Mouse (Mus musculus): ENCODE measurements at regions not wholly inside any gene's neighbourhood (a gene's known extent, or its start where the extent isn't known, plus 50 kb on each side); places are given as distances from the start of the nearest gene placed in this dataset.

DNA sequence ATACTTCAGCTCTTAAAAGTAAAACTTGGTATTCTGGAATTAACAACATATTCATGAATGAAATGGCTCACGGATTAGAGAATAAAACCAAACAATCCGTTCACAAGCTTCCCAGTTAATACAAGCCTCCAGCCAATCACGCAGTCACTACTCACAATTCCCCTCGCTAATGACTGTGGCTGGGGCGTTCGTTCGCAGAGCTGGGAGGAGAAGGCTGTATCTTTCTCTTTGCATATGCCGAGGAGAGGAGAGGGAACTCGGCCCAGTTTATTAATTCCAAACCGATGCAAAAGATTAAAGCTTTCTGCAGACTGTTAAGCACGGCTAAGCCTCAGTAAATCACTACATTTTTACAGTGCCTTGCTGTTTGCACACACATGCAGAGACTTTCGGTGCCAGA, 231.5 kb downstream of the Tmem182 start:
- no peak overlapping the region for H3K27ac ChIP-seq (ENCODE audit: control insufficient read depth, low read depth, low read length)
- H3K9me3 ChIP-seq (replicated peaks; ENCODE audit: insufficient read depth, low read length), result no peaks in the 10 kb centered on the region
- no peaks in the 10 kb centered on the region for H3K79me2 ChIP-seq (ENCODE audit: control insufficient read depth, insufficient read depth, low read length, poor library complexity)
- no peak overlapping the region for H3K9ac ChIP-seq (ENCODE audit: control insufficient read depth, low read depth, low read length, poor library complexity, severe bottlenecking)
- no peak for DNase-seq (ENCODE audit: low read depth, low spot score)
- H3K4me3 ChIP-seq (ENCODE audit: control insufficient read depth in 1 of 2, insufficient read depth in 1 of 2, low read depth in 2 of 2, low read length in 2 of 2), result no peak overlapping the region
- H3K36me3 ChIP-seq (ENCODE audit: control insufficient read depth in 1 of 2, insufficient read depth in 2 of 2, low read length in 2 of 2), result no peaks in the 10 kb centered on the region
- TF ChIP-seq ETS1 (IDR thresholded peaks at IDR 0.05; ENCODE audit: low read depth, low read length), result no peak
- no peak for TF ChIP-seq GATA1 (IDR thresholded peaks at IDR 0.05; ENCODE audit: low read depth, low read length)
- no peak for TF ChIP-seq KAT2A (conservative IDR thresholded peaks at IDR 0.05; ENCODE audit: low read depth, low read length)
- TF ChIP-seq POLR2AphosphoS2 (IDR thresholded peaks at IDR 0.05; ENCODE audit: low read length), result no peak
- no peaks in the 10 kb centered on the region for H3K4me1 ChIP-seq (ENCODE audit: control insufficient read depth in 1 of 2, insufficient read depth in 2 of 2, low read length in 2 of 2)
- no peaks in the 10 kb centered on the region for H3K27me3 ChIP-seq (ENCODE audit: control insufficient read depth in 1 of 2, insufficient read depth in 2 of 2, low read length in 2 of 2)

DNA sequence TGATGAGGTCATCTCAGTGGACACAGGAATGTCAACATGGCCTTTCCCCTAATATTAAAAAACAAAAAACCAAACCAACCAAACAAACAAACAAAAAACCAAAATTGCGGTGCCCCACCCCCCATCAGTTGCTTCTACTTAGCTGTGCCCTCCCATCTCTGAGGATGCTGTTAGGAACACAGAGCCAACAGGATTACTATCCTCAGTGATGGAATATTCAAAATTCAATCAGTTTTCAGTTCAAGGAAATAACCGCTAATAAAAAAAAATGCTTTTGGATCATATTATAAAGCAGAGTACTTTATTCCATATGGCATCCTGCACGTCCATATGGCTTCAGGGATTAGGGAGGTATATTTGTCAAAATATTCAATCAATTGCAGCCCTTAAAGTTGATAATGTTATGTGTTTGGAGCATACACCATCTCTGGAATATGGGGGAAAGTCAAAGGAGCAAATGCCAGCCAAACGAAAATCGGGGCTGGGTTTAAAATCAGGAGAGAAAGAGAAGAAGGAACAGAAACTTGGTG, 249.1 kb downstream of the Tmem182 start:
- Histone ChIP-seq H3K9me3 (replicated peaks; ENCODE audit: insufficient read depth, low read length) (no peaks in the 10 kb centered on the region), H3K79me2 (ENCODE audit: control insufficient read depth, insufficient read depth, low read length, poor library complexity) (no peaks in the 10 kb centered on the region), H3K4me1 (ENCODE audit: control insufficient read depth in 1 of 2, insufficient read depth in 2 of 2, low read length in 2 of 2) (no peaks in the 10 kb centered on the region), H3K36me3 (ENCODE audit: control insufficient read depth in 1 of 2, insufficient read depth in 2 of 2, low read length in 2 of 2) (no peaks in the 10 kb centered on the region), H3K4me3 (ENCODE audit: control insufficient read depth in 1 of 2, insufficient read depth in 1 of 2, low read depth in 2 of 2, low read length in 2 of 2) (no peak overlapping the region), H3K27me3 (ENCODE audit: control insufficient read depth in 1 of 2, insufficient read depth in 2 of 2, low read length in 2 of 2) (no peaks in the 10 kb centered on the region), H3K27ac (ENCODE audit: control insufficient read depth, low read depth, low read length) (no peak overlapping the region), H3K9ac (ENCODE audit: control insufficient read depth, low read depth, low read length, poor library complexity, severe bottlenecking) (no peak overlapping the region)
- no peak for DNase-seq (ENCODE audit: low read depth, low spot score)
- TF ChIP-seq MAX (IDR thresholded peaks at IDR 0.05; ENCODE audit: low read length) (no peak), MYC (IDR thresholded peaks at IDR 0.05; ENCODE audit: low read depth, low read length) (no peak), KAT2A (conservative IDR thresholded peaks at IDR 0.05; ENCODE audit: low read depth, low read length) (no peak), SIN3A (IDR thresholded peaks at IDR 0.05; ENCODE audit: low read length) (no peak), MYB (IDR thresholded peaks at IDR 0.05; ENCODE audit: low read depth, low read length) (no peak), RCOR1 (IDR thresholded peaks at IDR 0.05; ENCODE audit: low read depth, low read length) (no peak), EP300 (IDR thresholded peaks at IDR 0.05; ENCODE audit: low read depth in 1 of 2, low read length in 2 of 2) (no peak)

DNA sequence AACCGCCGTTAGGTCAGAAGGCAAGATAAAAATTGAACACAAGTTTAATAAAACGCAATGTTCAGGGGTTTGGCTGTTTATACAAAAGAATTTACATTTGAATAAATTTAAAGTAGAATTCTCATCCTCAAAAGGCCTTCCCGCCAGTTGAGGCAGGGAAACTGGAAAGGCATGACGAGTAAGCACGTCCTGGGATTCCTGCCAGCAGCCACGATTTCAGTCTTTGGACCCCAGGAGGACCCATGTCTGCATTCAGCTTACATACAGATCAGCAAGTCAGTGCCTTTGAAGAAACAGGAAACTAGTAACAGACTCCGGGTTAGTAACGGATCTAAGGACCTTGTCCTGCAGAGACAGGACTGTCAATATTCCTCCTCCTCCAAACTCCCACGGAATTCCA, 250.4 kb downstream of the Tmem182 start:
- Histone ChIP-seq H3K36me3 (ENCODE audit: control insufficient read depth in 1 of 2, insufficient read depth in 2 of 2, low read length in 2 of 2) (no peaks in the 10 kb centered on the region), H3K79me2 (ENCODE audit: control insufficient read depth, insufficient read depth, low read length, poor library complexity) (no peaks in the 10 kb centered on the region), H3K27ac (ENCODE audit: control insufficient read depth, low read depth, low read length) (no peak overlapping the region), H3K4me3 (ENCODE audit: control insufficient read depth in 1 of 2, insufficient read depth in 1 of 2, low read depth in 2 of 2, low read length in 2 of 2) (no peak overlapping the region), H3K9ac (ENCODE audit: control insufficient read depth, low read depth, low read length, poor library complexity, severe bottlenecking) (no peak overlapping the region), H3K9me3 (replicated peaks; ENCODE audit: insufficient read depth, low read length) (no peaks in the 10 kb centered on the region), H3K4me1 (ENCODE audit: control insufficient read depth in 1 of 2, insufficient read depth in 2 of 2, low read length in 2 of 2) (no peaks in the 10 kb centered on the region), H3K27me3 (ENCODE audit: control insufficient read depth in 1 of 2, insufficient read depth in 2 of 2, low read length in 2 of 2) (no peaks in the 10 kb centered on the region)
- no peak for DNase-seq (ENCODE audit: low read depth, low spot score)
- TF ChIP-seq TCF12 (IDR thresholded peaks at IDR 0.05; ENCODE audit: low read depth, low read length) (no peak), CTCF (IDR thresholded peaks at IDR 0.05 in 2 of 3, conservative IDR thresholded peaks at IDR 0.05 in 1 of 3; ENCODE audit: control insufficient read depth in 1 of 3, insufficient read depth in 1 of 3, low read depth in 2 of 3, low read length in 3 of 3, poor library complexity in 1 of 3, severe bottlenecking in 1 of 3) (no peak), RCOR1 (IDR thresholded peaks at IDR 0.05; ENCODE audit: low read depth, low read length) (no peak), ZNF384 (IDR thresholded peaks at IDR 0.05; ENCODE audit: low read depth, low read length) (no peak), E2F4 (IDR thresholded peaks at IDR 0.05; ENCODE audit: borderline replicate concordance, low read depth, low read length) (no peak)
